Mouse (Mus musculus) embryonic facial prominence, embryonic 14.5 days (tissue): ENCODE measurements around the gene Tas2r105. TPM values are rescaled to one million over a fixed set of nuclear protein-coding genes. Genes with fewer than 3 reads are reported as not detected.

Source experiments
- ATAC-seq: fragments of 200-750 bp; cut with Nextera tagmentation; 2 replicates; pipeline ENCODE4 v1.8.0; 2017; ENCODE audit warnings: low read depth, moderate number of reproducible peaks, moderate TSS enrichment
- DNase-seq: peaks from one replicate; pipeline ENCODE4 v3.0.0-alpha.2; 2015; ENCODE audit warnings: low spot score
- H3K27ac ChIP-seq: fragments of 300-500 bp; sonication (generic); replicated peaks from 2 replicates; pipeline ENCODE4 v1.5.1; 2014; ENCODE audit warnings: low read depth, mild to moderate bottlenecking, low read length, moderate library complexity
- H3K27me3 ChIP-seq: fragments of 300-500 bp; sonication (generic); replicated peaks from 2 replicates; pipeline ENCODE4 v1.6.1; 2014; ENCODE audit warnings: low read length; ENCODE audit not compliant: control insufficient read depth, insufficient read depth
- H3K36me3 ChIP-seq: fragments of 300-500 bp; sonication (generic); 2 replicates; pipeline ENCODE4 v1.6.1; 2014; ENCODE audit warnings: low read length, mixed read lengths; ENCODE audit not compliant: control insufficient read depth, insufficient read depth
- H3K4me1 ChIP-seq: fragments of 300-500 bp; sonication (generic); 2 replicates; pipeline ENCODE4 v1.6.1; 2014; ENCODE audit warnings: antibody characterized with exemption, low read length; ENCODE audit not compliant: control insufficient read depth, insufficient read depth
- H3K4me2 ChIP-seq: fragments of 300-500 bp; sonication (generic); 2 replicates; pipeline ENCODE4 v1.6.1; 2014; ENCODE audit warnings: low read depth, mild to moderate bottlenecking, low read length, moderate library complexity, mixed read lengths
- H3K4me3 ChIP-seq: fragments of 300-500 bp; sonication (generic); 2 replicates; pipeline ENCODE4 v1.5.1; 2014; ENCODE audit warnings: low read depth, mild to moderate bottlenecking, low read length
- H3K9ac ChIP-seq: fragments of 300-500 bp; sonication (generic); 2 replicates; pipeline ENCODE4 v1.6.1; 2014; ENCODE audit warnings: low read depth, mild to moderate bottlenecking, low read length, moderate library complexity, mixed read lengths
- H3K9me3 ChIP-seq: fragments of 300-500 bp; sonication (generic); 2 replicates; pipeline ENCODE4 v1.6.1; 2016; ENCODE audit warnings: low read length; ENCODE audit not compliant: control insufficient read depth
- WGBS: fragments of 180-500 bp; shearing (Covaris S2); extraction: QIAGEN DNeasy Blood & Tissue Kit; methylation state at CpG from one replicate; pipeline ENCODE4 v1.1.7; 2014; 5-methylcytosine and 5-hydroxymethylcytosine counted together
- polyA plus RNA-seq: library from polyadenylated mRNA; unstranded; fragments of >200 nt; fragmentation: Nextera tagmentation; extraction: Ambion mirVana; gene quantifications from 2 replicates; pipeline ENCODE4 v1.2.1, GENCODE M21; 2014

The Tas2r105 gene
- not detected in 2 replicates for polyA plus RNA-seq

DNA sequence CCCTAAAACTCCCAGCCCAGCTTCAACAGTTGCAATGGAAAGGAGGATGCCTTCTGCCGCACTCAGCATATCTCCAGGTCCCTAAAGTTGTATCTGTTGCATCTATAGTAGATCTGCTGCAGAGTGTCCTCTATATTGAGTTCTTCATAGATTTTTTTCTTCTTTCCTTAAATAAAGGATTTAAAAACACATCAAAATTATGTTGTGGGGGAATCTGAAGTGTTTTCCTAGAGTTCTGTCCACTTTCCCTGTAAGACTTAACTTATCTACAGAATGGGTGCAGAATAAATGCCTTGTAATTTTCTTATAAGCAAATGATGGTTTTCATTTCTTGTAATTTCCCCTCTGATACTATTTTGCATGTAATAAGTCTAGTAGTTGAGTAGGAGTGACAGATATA, at the start of gene Tas2r105:
TSS of gene Tas2r105 (minus strand) at position 101 of the 400 bp plus-strand sequence.
- WGBS: 64% methylated on average over 1 of the region's 1 CpGs
- no peak for ATAC-seq
- Histone ChIP-seq H3K9ac (no peak within 1 kb of the TSS), H3K27me3 (no peaks in the 10 kb centered on the region), H3K4me2 (no peak within 1 kb of the TSS), H3K36me3 (no peaks in the 10 kb centered on the region), H3K4me3 (no peak within 1 kb of the TSS), H3K4me1 (no peaks in the 10 kb centered on the region), H3K9me3 (peaks cover 12% of the 10 kb centered on the region; the same call in 1 of the 2 replicates), H3K27ac (no peak within 1 kb of the TSS)
- DNase-seq: no peak

DNA sequence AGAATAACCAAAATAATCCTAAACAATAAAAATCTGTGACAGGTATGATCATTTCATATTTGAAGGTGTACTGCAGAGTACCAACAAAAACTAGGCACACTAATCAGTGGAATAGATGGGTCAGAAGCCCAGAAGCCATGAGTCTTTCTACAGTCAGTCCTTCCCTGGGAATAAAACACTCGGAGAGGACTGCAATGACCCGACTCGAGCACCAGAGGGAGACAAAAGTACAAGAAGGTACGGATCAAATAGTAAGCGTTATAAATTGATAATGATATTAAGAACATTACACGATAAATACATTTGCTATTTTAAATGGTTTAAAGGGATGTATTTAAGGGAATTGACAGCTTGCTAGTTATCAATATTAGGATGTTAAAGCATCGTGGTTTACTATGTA, 25.5 kb upstream of the Tas2r105 start:
- WGBS: 52% methylated on average over 7 of the region's 7 CpGs
- no peak overlapping the region for H3K4me2 ChIP-seq

DNA sequence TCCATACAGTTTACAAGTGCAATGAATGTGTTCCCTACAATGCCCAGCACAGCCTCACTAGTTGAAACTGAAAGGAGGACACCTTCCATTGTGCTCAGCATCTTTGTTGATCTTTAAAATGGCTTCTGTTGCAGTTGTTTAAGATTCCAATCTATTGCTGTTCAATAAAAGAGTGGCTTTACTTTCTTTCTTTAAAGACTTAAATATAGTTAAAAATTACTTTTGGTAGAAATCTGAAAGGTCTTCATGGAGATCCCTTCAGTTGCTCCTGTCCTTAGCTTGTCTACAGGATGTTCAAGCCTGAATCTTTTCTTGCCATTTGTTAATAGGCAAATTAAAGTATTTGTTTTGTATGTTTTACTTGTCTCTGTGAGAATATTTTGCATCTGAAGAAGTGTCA, 2.7 kb upstream of the Tas2r105 start, which contains the start of gene Tas2r114:
TSS of gene Tas2r114 (minus strand) at position 101 of the 400 bp plus-strand sequence.
- H3K9ac ChIP-seq: no peak within 1 kb of the TSS
- H3K36me3 ChIP-seq: no peaks in the 10 kb centered on the region
- no peak for ATAC-seq

More for the DNA sequence above, 25.5 kb upstream of the Tas2r105 start:
- no peaks in the 10 kb centered on the region for H3K27me3 ChIP-seq
- no peaks in the 10 kb centered on the region for H3K4me1 ChIP-seq
- no peak for ATAC-seq
- H3K9ac ChIP-seq: no peak overlapping the region
- H3K4me3 ChIP-seq: no peak overlapping the region
- H3K27ac ChIP-seq: no peak overlapping the region
- no peak for DNase-seq
- no peaks in the 10 kb centered on the region; the same call in 1 of the 2 replicates for H3K9me3 ChIP-seq
- H3K36me3 ChIP-seq: no peaks in the 10 kb centered on the region

DNA sequence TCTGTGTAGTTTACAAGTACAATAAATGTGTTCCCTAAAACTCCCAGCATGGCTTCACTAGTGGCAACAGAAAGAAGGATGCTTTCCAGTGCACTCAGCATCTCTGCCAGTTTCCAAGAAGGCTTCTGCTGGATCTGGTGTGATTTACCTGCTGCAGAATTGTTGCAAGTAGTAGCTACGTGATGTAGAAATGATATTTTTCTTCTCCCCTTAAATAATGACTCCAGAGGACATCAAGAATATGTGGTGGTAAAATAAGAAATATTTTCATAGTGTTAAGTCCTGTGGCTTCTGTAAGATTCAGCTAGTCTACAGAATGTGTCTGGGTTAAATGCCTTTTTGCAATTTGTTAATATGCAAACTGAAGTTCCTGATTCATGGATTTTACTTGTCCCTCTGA, 1.7 kb downstream of the Tas2r105 start, which contains the start of gene Tas2r104:
TSS of gene Tas2r104 (minus strand) at position 101 of the 400 bp plus-strand sequence.
- H3K27ac ChIP-seq: no peak within 1 kb of the TSS

More for the DNA sequence above, 2.7 kb upstream of the Tas2r105 start, which contains the start of gene Tas2r114:
- no peak within 1 kb of the TSS for H3K4me3 ChIP-seq
- no peak for DNase-seq
- no peak within 1 kb of the TSS for H3K27ac ChIP-seq
- no peak within 1 kb of the TSS for H3K4me2 ChIP-seq
- H3K27me3 ChIP-seq: no peaks in the 10 kb centered on the region
- peaks cover 12% of the 10 kb centered on the region; the same call in 1 of the 2 replicates for H3K9me3 ChIP-seq
- no peaks in the 10 kb centered on the region for H3K4me1 ChIP-seq

DNA sequence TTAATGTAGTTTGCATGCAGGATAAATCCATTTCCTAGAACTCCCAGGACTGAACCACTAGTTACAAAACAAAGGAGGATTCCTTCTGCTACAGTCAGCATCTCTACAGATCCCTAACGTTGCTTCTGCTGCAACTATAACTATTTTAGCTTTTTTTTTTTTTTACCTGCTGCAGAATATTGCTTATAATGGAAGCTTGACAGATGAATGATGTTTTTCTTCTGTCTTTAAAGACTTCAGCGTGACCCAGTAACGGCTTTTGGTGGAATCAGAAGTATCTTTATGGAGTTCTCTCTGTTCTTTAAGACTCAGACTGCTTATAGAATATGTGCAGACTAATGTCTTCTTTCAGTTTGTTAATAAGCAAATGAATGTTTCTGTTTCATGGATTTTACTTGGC, 8.5 kb downstream of the Tas2r105 start, which contains the start of gene Tas2r106:
TSS of gene Tas2r106 (minus strand) at position 101 of the 400 bp plus-strand sequence.
- peaks cover 20% of the 10 kb centered on the region; the same call in 1 of the 2 replicates for H3K9me3 ChIP-seq
- H3K9ac ChIP-seq: no peak within 1 kb of the TSS
- WGBS: 74% methylated on average over 3 of the region's 3 CpGs
- no peak for ATAC-seq
- H3K27me3 ChIP-seq: no peaks in the 10 kb centered on the region
- H3K27ac ChIP-seq: no peak within 1 kb of the TSS
- no peak for DNase-seq
- no peaks in the 10 kb centered on the region for H3K36me3 ChIP-seq
- H3K4me1 ChIP-seq: no peaks in the 10 kb centered on the region
- no peak within 1 kb of the TSS for H3K4me2 ChIP-seq
- no peak within 1 kb of the TSS for H3K4me3 ChIP-seq

More for the DNA sequence above, 1.7 kb downstream of the Tas2r105 start, which contains the start of gene Tas2r104:
- Histone ChIP-seq H3K9me3 (peaks cover 6% of the 10 kb centered on the region; the same call in 1 of the 2 replicates), H3K4me3 (no peak within 1 kb of the TSS), H3K9ac (no peak within 1 kb of the TSS), H3K4me2 (no peak within 1 kb of the TSS), H3K27me3 (no peaks in the 10 kb centered on the region), H3K4me1 (no peaks in the 10 kb centered on the region), H3K36me3 (no peaks in the 10 kb centered on the region)
- WGBS: 88% methylated on average over 1 of the region's 1 CpGs
- no peak for ATAC-seq
- DNase-seq: no peak

DNA sequence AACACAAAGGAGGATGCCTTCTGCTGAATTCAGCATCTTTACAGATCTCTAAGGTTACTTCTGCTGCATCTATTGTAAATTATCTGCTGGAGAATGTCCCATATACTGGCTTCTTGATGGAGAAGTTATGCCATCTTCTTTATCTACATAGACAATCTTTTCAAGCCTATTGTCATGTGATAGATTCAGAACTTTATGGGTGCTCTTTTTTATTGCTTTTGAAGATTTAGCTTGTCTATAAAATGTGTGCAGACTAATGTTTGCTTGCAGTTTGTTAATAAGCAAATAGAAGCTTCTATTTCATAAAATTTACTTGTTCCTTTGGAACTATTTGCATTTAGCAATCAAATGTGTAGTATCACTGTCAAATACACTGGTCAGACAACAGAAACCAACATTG, 27.2 kb downstream of the Tas2r105 start, which contains the start of gene Tas2r107:
TSS of gene Tas2r107 (minus strand) at position 101 of the 400 bp plus-strand sequence.
- ATAC-seq: no peak

More for the DNA sequence above, 27.2 kb downstream of the Tas2r105 start, which contains the start of gene Tas2r107:
- Histone ChIP-seq H3K36me3 (no peaks in the 10 kb centered on the region), H3K4me1 (no peaks in the 10 kb centered on the region), H3K9me3 (0 out of 2 replicates have a peak, but pooled peaks cover 2% of the 10 kb centered on the region), H3K27me3 (no peaks in the 10 kb centered on the region), H3K4me2 (no peak within 1 kb of the TSS), H3K27ac (no peak within 1 kb of the TSS), H3K4me3 (no peak within 1 kb of the TSS), H3K9ac (no peak within 1 kb of the TSS)
- DNase-seq: no peak

Other genes starting within 250 kb of the Tas2r105 start
- 0.55 and 3.7 TPM in 2 replicates for gene 5430401F13Rik, start 201.1 kb downstream of the Tas2r105 start, polyA plus RNA-seq
- 1.9 and 6.4 TPM in 2 replicates for gene Gm6619, start 201.1 kb downstream of the Tas2r105 start, polyA plus RNA-seq
- gene Tas2r130, start 56.6 kb downstream of the Tas2r105 start, polyA plus RNA-seq: not detected in 2 replicates
- not detected in 2 replicates for gene Tas2r107, start 27.3 kb downstream of the Tas2r105 start, polyA plus RNA-seq
- gene Tas2r106, start 8.6 kb downstream of the Tas2r105 start, polyA plus RNA-seq: not detected in 2 replicates
- not detected in 2 replicates for gene Tas2r104, start 1.8 kb downstream of the Tas2r105 start, polyA plus RNA-seq
- not detected in 2 replicates for gene Tas2r114, start 2.6 kb upstream of the Tas2r105 start, polyA plus RNA-seq